Mouse (Mus musculus): ENCODE data around the gene Gpatch11.

- TF ChIP-seq CTCF (IDR thresholded peaks at IDR 0.05; ENCODE audit: control insufficient read depth, insufficient read depth, insufficient replicate concordance, low read depth, low read length) (no peak), POLR2A (IDR thresholded peaks at IDR 0.05; ENCODE audit: control insufficient read depth, low read depth, low read length) (no peak)
Measured at GRCm38 (mm10) chr17:78883291-78883690, 47.9 kb downstream of the Gpatch11 start.
